Mouse (Mus musculus): ENCODE data around the gene Mfap4. TPM values are rescaled to one million over a fixed set of nuclear protein-coding genes. Genes with fewer than 3 reads are reported as not detected.

Gene Mfap4
- polyA plus RNA-seq, 1 experiment from 2014 or later: 229 TPM

DNA sequence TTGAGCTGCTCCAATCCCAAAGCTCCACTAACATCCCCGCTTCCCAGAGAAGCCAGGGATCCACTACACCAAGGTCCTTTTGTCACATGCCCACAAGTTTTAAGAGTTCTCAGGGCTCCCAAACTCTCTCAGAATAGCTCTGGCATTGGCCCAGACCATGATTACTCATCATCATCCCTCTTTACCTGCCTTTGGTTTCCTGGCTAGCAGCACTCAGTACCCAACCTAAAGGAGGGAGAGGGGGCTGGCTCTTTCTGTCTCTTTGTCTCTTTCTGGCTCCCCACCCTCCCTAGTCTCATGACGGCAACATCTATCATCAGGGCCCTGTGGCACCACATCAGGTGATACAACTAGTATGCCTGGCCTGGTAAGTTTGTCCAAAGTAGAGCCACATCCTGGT, 47.6 kb downstream of the Mfap4 start:
- H3K4me3 ChIP-seq (ENCODE audit: low read length): no peak overlapping the region
- H3K27me3 ChIP-seq (replicated peaks; ENCODE audit: control insufficient read depth, insufficient read depth, low read length): no peaks in the 10 kb centered on the region
- WGBS: 90% methylated on average over 2 of the region's 2 CpGs
- no peak overlapping the region for H3K4me2 ChIP-seq (ENCODE audit: low read depth, low read length)
- no peak overlapping the region for H3K27ac ChIP-seq (ENCODE audit: low read length)
- H3K36me3 ChIP-seq (ENCODE audit: control insufficient read depth, insufficient read depth, low read length): no peaks in the 10 kb centered on the region
- H3K9ac ChIP-seq (ENCODE audit: low read depth, low read length): no peak overlapping the region
- ATAC-seq: no peak
- no peaks in the 10 kb centered on the region for H3K4me1 ChIP-seq (ENCODE audit: control insufficient read depth, insufficient read depth, low read length)
- H3K9me3 ChIP-seq (ENCODE audit: control insufficient read depth, low read length): no peaks in the 10 kb centered on the region

DNA sequence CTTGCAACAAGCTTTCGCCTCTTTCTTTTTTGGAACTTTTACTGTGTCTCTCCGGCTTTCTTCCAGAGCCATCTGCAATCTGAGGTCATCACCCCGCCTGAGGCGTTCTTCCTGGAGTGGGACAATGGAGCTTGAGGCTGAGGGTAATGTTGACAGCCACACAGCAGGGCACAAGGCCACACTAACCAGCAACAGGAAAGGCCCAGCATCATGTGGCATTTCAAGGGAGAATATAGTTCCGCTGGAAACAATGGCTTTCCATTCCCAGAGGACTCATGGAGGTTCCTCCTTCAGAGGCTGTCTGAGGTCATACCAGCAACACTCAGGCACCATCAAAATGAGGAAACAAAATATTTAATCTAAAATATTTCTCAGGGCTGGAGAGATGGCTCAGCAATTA, 48.3 kb downstream of the Mfap4 start:
- H3K9me3 ChIP-seq (ENCODE audit: control insufficient read depth, low read length): no peaks in the 10 kb centered on the region
- H3K27me3 ChIP-seq (replicated peaks; ENCODE audit: control insufficient read depth, insufficient read depth, low read length): no peaks in the 10 kb centered on the region
- H3K4me2 ChIP-seq (ENCODE audit: low read depth, low read length): no peak overlapping the region
- no peaks in the 10 kb centered on the region for H3K36me3 ChIP-seq (ENCODE audit: control insufficient read depth, insufficient read depth, low read length)
- no peaks in the 10 kb centered on the region for H3K4me1 ChIP-seq (ENCODE audit: control insufficient read depth, insufficient read depth, low read length)
- no peak overlapping the region for H3K9ac ChIP-seq (ENCODE audit: low read depth, low read length)
- H3K27ac ChIP-seq (ENCODE audit: low read length): no peak overlapping the region
- ATAC-seq: no peak
- WGBS: 78% methylated on average over 5 of the region's 5 CpGs
- no peak overlapping the region for H3K4me3 ChIP-seq (ENCODE audit: low read length)

DNA sequence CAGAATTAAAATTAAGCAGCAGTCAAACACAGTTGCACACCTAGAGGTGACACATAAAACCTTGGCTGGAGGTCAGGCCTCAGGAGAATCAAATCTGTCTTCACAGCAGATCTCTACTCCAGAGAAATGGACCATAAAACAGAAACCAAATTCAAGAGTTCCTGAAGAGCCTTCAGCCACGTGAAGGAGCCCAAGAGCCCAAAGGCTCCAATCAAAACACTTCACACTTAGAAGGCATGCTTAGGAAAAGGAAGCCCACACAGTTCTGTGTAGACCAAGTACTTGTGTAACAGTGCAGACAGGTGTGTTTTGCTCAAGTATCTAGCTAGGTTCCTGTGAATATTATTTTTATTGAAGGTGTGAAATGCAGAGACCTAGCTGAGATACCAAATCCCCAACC, 50.3 kb downstream of the Mfap4 start:
- Histone ChIP-seq H3K9me3 (ENCODE audit: control insufficient read depth, low read length) (no peaks in the 10 kb centered on the region), H3K4me3 (ENCODE audit: low read length) (no peak overlapping the region), H3K27ac (ENCODE audit: low read length) (no peak overlapping the region), H3K36me3 (ENCODE audit: control insufficient read depth, insufficient read depth, low read length) (no peaks in the 10 kb centered on the region), H3K4me1 (ENCODE audit: control insufficient read depth, insufficient read depth, low read length) (no peaks in the 10 kb centered on the region), H3K9ac (ENCODE audit: low read depth, low read length) (no peak overlapping the region), H3K27me3 (replicated peaks; ENCODE audit: control insufficient read depth, insufficient read depth, low read length) (no peaks in the 10 kb centered on the region), H3K4me2 (ENCODE audit: low read depth, low read length) (no peak overlapping the region)
- ATAC-seq: no peak
- WGBS: 69% methylated on average over 1 of the region's 1 CpGs

DNA sequence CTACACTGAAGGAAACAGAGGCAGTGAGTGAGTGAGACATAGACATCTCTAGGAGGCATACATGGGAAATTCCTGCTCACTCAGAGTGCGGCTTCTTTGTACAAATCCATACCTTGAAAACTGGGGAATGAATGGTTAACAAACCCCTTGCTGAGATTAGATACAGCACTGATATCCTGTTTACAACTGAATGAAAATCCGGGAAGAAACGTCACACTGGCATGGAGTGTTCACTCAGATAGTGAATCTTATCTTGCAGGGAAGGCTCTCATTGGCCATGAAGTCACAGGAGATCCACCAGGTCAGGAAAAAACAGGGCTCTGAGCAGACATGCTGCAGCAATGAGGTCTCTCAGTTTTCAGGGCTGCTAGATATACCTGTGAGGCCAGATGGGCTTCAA, 51.7 kb downstream of the Mfap4 start:
- H3K4me3 ChIP-seq (ENCODE audit: low read length): no peak overlapping the region
- H3K4me1 ChIP-seq (ENCODE audit: control insufficient read depth, insufficient read depth, low read length): no peaks in the 10 kb centered on the region
- no peaks in the 10 kb centered on the region for H3K9me3 ChIP-seq (ENCODE audit: control insufficient read depth, low read length)
- no peaks in the 10 kb centered on the region for H3K36me3 ChIP-seq (ENCODE audit: control insufficient read depth, insufficient read depth, low read length)
- no peaks in the 10 kb centered on the region for H3K27me3 ChIP-seq (replicated peaks; ENCODE audit: control insufficient read depth, insufficient read depth, low read length)
- H3K9ac ChIP-seq (ENCODE audit: low read depth, low read length): no peak overlapping the region
- no peak overlapping the region for H3K4me2 ChIP-seq (ENCODE audit: low read depth, low read length)
- WGBS: 47% methylated on average over 3 of the region's 3 CpGs
- no peak for ATAC-seq
- H3K27ac ChIP-seq (ENCODE audit: low read length): no peak overlapping the region

GRCm38 (mm10) chr11:61537362-61537761, 52.1 kb downstream of the Mfap4 start:
- Histone ChIP-seq H3K9ac (ENCODE audit: low read depth, low read length) (no peak overlapping the region), H3K4me3 (ENCODE audit: low read length) (no peak overlapping the region), H3K36me3 (ENCODE audit: control insufficient read depth, insufficient read depth, low read length) (no peaks in the 10 kb centered on the region), H3K27me3 (replicated peaks; ENCODE audit: control insufficient read depth, insufficient read depth, low read length) (no peaks in the 10 kb centered on the region), H3K4me2 (ENCODE audit: low read depth, low read length) (no peak overlapping the region), H3K9me3 (ENCODE audit: control insufficient read depth, low read length) (no peaks in the 10 kb centered on the region), H3K27ac (ENCODE audit: low read length) (no peak overlapping the region), H3K4me1 (ENCODE audit: control insufficient read depth, insufficient read depth, low read length) (no peaks in the 10 kb centered on the region)
- WGBS: 87% methylated on average over 3 of the region's 3 CpGs
- no peak for ATAC-seq

Other genes starting within 250 kb of the Mfap4 start
- gene Aldh3a2, start 218.0 kb upstream of the Mfap4 start, polyA plus RNA-seq (2015; fragmentation: Nextera tagmentation; extraction: Ambion mirVana): 63.7 and 66.0 TPM in 2 replicates
- not detected in 2 replicates for gene Slc47a2, start 142.6 kb upstream of the Mfap4 start, polyA plus RNA-seq (2015; fragmentation: Nextera tagmentation; extraction: Ambion mirVana)
- gene Slc47a1, start 107.1 kb upstream of the Mfap4 start, polyA plus RNA-seq (2015; fragmentation: Nextera tagmentation; extraction: Ambion mirVana): 12.5 and 17.5 TPM in 2 replicates
- 0.88 and 1.1 TPM in 2 replicates for gene Rnf112, start 31.3 kb upstream of the Mfap4 start, polyA plus RNA-seq (2015; fragmentation: Nextera tagmentation; extraction: Ambion mirVana)
- 34.2 and 34.9 TPM in 2 replicates for gene Mapk7, start 9.0 kb downstream of the Mfap4 start, polyA plus RNA-seq (2015; fragmentation: Nextera tagmentation; extraction: Ambion mirVana)
- 18.9 and 19.2 TPM in 2 replicates for gene B9d1, start 19.7 kb downstream of the Mfap4 start, polyA plus RNA-seq (2015; fragmentation: Nextera tagmentation; extraction: Ambion mirVana)
- gene Epn2, start 94.3 kb downstream of the Mfap4 start, polyA plus RNA-seq (2015; fragmentation: Nextera tagmentation; extraction: Ambion mirVana): 13.9 and 15.6 TPM in 2 replicates
- 7.2 and 8.6 TPM in 2 replicates for gene Grap, start 167.8 kb downstream of the Mfap4 start, polyA plus RNA-seq (2015; fragmentation: Nextera tagmentation; extraction: Ambion mirVana)
- 9.6 and 12.9 TPM in 2 replicates for gene Fam83g, start 198.7 kb downstream of the Mfap4 start, polyA plus RNA-seq (2015; fragmentation: Nextera tagmentation; extraction: Ambion mirVana)
- 0.07 and 0.11 TPM in 2 replicates for gene Slc5a10, start 235.4 kb downstream of the Mfap4 start, polyA plus RNA-seq (2015; fragmentation: Nextera tagmentation; extraction: Ambion mirVana)

Measured in intestine, embryonic 16.5 days (tissue).